Mouse (Mus musculus): ENCODE results near the gene Erich3.
"Not testable (repeated sequence)": the region's sequence is repeated elsewhere in the genome, so short reads cannot be mapped to it uniquely, and the experiment has no call there.

The Erich3 gene
- long read RNA-seq, experiment 1, partial matches to known transcripts: 0 of 2 reads
- long read RNA-seq, experiment 1, other reads (novel, unspliced or antisense): 0 of 2 reads
- long read RNA-seq, experiment 2: 0 reads

DNA sequence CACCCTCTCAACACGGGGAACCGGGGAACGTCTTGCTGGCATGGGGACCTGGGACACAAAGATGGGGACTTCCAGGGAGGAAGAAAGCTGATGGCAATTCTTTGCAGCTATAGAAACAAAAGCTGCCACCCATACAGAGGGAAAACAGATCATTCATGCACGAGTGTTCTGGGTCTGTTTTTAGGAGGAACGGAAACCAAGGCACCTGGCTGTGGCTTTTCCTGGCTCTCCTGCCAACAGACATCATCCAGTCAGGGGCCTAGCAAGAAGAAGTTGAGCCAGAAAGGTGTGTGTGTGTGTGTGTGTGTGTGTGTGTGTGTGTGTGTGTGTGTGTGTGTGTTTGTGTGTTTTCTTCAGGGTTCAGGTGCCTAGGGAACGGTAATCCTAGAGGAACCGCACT lies at the start of gene Erich3:
Gene Erich3 (plus strand): TSS at position 315 of the 400 bp plus-strand sequence.
- intact Hi-C loops (cut with DNase I): no loop called here

DNA sequence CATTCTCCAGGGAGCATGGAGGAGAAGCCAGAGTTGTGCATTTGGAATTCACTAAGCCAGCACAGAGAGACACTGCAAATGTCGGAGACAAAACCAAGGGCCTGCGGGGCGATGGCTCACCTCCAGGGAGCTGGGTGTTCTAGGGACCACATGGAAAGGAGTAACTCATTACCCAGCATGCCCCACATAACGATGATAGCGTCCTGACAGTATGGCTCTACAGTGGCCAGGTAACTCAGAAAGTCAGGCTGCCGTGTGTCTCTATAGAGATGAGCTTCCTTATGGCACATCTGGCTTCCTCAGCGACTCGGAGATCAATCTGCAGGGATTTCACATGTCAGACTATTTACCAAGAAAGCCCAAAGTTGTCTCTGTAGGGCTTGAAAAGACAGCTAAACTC lies 48.9 kb upstream of the Erich3 start:
- intact Hi-C loops (cut with DNase I): no loop called here

DNA sequence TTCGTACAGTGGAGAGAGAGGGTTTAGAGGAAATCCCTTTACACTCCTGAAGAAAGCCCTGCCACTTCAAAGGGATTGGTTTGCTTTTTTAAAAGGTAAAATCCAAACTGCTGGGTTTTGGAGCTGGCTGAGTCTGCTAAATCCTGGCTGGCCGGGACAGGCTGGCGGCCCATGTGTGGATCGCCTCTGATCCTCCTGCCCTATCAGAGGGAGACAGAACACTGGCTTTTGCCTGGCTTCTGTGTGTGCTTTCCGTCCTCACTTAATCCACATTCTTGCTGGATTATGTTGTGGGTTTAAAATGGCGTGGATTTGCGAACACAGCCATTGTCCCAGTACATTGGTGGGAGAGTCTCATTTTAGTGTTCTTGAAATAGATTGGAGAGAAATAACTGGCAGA lies 48.4 kb upstream of the Erich3 start:
- intact Hi-C loops (cut with DNase I): no loop called here

DNA sequence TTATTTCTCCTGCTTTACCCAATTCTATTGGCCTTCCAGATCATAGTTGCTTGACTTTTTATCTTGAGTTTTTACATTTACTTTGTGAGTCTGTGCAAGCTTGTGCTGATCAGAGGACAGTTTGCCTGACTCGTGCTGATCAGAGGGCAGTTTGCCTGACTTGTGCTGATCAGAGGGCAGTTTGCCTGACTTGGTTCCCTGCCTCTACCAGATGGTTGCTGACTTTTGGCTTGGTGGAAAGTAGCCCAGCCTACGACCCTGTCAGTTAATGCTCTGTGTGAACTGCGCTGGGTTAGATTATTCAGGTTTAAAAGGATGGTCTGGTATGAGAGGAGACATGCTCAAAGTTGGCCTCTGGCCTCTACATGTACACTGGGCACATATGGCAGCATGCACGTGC lies 47.6 kb upstream of the Erich3 start:
- intact Hi-C loops (cut with DNase I): no loop called here

DNA sequence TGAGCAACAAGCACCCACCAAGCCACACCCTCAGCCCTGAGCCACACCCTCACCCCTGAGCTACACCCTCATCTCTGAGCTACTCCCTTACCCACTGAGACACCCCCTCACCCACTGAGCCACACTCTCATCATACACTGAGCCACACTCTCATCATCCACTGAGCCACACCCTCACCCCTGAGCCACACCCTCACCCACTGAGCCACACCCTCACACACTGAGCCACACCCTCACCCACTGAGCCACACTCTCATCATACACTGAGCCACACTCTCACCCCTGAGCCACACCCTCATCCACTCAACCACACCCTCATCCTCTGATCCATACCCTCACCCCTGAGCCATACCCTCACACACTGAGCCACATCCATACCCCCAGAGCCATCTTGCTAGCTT lies 35.4 kb upstream of the Erich3 start:
- intact Hi-C loops (cut with DNase I): no loop called here

DNA sequence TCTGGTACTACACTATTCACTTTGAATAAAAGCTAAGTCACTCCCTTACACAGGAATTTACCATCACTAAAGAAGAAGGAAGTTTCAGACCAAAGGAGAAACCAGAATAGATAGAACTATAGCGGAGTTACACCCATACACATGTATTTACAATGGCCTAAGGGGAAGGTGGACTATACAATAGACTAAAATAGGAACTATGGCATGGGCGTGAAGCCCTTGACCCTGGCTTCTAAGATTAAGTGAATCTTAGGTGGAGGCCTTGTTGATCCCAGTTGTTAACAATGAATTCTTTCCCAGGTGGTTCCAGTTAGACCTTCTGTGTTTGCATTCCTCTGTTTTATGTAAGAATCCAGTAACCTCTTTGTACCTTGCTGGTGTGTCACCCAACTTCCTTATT lies 32.4 kb upstream of the Erich3 start:
- intact Hi-C loops (cut with DNase I): not testable (repeated sequence)

DNA sequence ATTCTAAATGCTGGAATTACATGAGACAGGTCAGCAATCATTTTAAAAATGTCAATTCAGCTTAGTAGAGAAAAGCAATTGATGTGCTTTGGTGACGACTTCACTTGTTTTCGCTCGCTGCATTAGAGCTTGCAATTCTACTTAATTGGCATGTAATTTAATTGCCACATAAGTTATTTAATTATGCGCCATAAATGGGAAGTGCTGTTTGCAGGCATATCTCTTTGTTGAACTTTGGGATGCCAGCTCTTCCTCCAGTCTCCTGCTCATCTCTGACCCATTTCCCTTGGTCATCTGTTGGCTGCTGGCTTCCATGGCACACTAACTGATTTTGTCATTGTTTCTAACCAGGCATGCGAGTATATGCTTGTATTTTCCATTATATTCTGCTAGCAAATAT lies 30.6 kb upstream of the Erich3 start:
- intact Hi-C loops (cut with DNase I): no loop called here

DNA sequence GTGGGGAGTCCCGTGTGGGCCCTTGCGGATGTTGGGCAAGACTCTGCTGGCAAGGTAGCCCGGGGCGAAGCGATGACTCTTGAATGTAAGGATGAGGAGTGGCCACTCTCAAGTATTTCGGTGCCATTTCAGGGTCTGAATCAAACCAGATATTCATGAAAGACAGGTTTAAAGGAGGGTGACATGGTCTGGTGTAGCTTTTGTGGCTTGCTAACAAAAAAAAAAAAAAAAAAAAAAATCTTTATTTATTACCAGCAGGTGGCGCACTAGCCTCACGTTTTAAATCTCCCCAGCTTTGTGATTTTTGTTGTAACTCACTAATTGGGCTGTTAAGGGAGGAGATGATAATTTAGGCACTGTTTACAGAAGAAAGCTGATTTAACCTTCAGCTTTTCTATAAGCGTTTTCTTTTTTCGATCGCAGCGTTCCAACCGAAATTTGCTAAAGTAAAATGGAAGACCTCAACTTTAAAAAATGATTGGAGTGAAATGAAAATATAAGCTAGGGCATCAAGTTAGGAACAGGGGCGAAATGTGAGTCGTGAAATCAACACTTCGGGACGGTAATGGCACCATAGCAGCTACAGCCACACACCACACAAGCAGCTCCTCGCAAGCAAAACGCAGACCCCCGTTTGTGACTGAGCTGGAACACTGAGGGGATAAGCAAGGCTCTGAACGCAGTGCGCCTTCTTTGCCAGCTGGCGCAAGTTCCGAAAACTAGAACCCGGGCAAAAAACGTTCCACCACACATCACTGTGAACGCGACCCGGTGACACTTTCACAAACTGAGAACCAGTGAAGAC lies 16.8 kb upstream of the Erich3 start:
- intact Hi-C loops (cut with DNase I): loop anchor here (10.0 kb wide), 1 partner anchor 1998 kb away; no protein-coding TSS in a partner anchor

DNA sequence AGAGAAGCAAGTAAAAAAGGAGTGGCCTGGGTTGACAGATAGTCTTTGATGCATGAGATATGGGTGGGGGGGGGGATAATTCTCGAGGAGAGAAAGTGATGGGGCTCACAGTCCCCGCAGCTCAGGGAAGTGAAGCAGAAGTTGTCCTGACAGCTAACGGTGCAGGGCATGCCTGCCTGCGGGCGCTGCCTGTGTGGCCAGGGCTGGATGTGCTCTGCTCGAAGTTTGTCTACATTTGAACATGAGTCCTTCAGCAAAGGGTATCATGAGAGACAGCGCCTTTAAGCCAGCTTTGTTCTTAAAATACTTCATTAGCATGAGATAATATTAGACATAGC lies 16.2 kb upstream of the Erich3 start:
- intact Hi-C loops (cut with DNase I): loop anchor here (10.0 kb wide), 1 partner anchor 1997 kb away; no protein-coding TSS in a partner anchor

DNA sequence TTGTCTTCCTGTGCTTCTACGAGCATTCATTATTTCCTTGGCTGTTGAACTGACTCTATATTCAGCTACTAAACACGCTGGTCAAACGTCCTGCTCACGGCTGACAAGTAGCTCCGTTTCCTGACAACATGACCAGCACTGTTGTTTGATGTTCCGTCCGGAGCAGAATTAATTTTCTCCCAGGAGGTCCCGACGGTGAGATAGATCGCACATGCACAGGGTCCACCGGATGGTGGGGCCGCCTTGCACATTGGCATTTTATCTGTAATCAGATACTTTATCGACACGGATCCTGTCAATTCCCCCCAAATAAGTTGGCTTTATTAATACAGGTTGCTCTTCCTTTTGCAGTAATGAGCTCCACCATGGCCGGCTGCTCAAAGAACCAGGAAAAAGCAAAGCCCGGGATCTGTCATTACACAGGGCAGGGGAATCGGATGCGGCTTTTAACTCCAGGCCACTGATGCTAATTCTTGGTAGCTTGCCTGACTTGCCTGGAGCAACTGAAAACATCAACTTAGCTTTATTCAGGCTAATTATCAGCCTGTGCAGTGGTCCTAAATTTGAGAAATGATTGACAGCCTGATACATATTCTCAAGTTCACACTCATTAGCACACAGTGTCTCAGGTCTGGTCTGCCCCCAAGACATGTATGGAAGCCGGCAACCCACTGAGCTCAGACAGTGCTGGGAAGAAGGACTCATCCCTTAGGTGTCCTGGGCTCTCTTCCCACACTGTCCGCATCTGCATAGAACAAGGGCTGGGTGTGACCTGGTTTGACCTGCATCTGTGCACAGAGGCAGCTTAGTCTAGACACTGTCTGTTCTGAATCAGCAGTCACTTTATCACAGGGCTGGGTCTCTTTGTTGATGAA lies 14.0 kb upstream of the Erich3 start:
- intact Hi-C loops (cut with DNase I): loop anchor here (10.0 kb wide), 2 partner anchors 135 to 1995 kb away; no protein-coding TSS in a partner anchor

DNA sequence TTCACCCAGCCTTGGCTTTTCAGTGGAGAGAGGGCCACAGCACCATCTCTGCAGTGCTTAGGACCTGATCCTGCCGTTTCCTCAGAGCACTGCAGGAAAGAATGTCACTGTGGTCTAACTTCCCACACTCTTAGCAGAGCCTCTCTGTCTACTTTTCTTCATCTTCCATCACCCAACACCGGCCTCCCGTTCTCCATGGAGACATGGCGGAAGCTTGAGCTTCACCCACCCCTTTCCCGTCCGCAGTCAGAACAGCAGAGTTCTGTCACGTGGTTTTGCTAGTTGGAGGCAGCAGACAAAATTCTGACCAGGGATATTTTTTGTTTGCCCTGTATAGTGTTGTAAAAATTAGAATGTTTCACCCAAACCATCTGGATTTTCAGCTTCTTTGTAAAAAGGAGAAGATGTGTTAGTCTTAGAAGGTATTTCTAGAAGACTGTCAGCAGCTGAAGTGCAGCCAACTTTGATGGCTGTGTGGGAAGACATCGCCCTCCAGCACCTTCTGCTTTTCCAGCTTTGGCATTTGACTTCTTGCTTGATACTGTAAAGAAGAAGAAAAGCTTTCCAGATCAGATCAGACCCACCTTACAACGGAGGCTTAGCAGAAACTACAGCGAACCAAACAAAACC lies 12.4 kb upstream of the Erich3 start:
- intact Hi-C loops (cut with DNase I): loop anchor here (10.0 kb wide), 1 partner anchor 133 kb away; no protein-coding TSS in a partner anchor

DNA sequence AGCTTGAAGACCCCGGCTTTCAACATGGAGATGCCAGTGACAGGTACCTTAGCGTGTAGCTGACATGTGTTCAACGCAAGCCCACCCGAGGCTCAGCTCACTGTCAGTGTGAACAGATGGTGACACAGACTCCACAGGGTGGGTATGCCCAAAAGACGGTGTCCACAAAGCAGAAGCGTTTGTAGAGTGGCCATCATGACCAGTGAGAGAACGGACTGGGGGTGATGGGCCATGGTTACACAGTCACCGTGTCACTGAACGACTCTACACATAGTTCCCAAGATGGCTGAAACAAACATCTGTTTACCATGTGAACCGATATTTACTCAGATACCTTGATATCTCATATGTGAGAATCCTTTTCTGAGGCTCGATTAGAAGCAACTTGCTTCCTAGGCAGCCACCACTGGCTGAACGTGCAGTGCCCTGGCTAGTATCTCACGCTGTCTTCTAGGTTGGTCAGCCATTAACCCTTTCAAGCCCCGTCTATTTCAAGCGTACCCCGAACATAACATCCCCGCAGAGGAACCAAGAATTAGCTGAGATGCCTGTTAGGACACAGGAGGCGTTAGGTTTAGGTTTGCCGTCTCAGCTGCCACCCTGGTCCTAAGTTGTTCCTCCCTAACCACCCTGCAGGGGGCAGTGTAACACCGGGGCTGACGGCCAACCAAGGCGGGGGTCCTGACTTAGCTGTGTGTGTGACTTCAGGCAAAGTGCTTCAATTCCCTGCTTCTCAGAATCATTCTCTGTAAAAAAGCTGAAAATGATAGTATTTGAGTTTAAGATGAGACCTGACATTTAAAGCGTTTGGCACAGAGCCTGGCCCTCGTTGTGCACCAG lies 10.9 kb upstream of the Erich3 start:
- intact Hi-C loops (cut with DNase I): loop anchor here (10.0 kb wide), 1 partner anchor 132 kb away; no protein-coding TSS in a partner anchor

DNA sequence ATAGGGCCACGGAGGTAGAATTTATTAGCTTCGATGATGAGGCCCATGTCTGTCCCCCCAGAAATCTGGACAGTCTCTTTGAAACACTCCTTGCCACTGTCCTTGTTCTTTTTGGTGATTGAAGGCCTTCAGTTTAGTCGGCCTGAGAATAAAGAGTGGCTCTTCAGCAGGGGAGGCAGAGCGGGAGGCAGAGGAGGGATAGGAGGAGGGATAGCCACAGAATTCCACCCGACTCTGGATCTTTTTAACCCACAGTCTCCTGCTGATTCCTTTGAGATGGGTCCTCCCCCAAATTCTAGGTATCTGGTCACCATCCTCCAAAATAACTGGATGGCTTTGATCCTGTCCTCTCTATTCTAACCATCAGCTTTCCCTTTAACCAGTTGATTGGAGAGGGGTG lies 10.2 kb upstream of the Erich3 start:
- intact Hi-C loops (cut with DNase I): loop anchor here (10.0 kb wide), 1 partner anchor 131 kb away; no protein-coding TSS in a partner anchor

DNA sequence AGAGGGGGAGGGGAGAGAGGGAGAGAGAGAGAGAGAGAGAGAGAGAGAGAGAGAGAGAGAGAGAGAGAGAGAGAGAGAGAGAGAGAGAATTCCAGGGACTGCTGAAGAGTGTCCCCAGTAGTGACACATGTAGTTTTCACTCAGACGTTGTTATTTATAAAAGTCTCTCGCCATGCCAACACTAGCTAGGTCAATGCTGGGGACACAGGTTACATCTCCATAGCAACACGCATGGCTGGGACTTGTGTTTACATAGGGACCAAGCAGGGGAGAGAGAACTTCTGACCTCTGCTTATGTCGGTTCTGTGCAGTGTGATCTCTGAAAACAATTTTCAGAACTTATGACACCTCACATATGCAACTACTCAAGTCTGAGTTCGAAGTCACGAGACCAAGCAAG lies 9.4 kb upstream of the Erich3 start:
- intact Hi-C loops (cut with DNase I): loop anchor here (10.0 kb wide), 1 partner anchor 131 kb away; no protein-coding TSS in a partner anchor

DNA sequence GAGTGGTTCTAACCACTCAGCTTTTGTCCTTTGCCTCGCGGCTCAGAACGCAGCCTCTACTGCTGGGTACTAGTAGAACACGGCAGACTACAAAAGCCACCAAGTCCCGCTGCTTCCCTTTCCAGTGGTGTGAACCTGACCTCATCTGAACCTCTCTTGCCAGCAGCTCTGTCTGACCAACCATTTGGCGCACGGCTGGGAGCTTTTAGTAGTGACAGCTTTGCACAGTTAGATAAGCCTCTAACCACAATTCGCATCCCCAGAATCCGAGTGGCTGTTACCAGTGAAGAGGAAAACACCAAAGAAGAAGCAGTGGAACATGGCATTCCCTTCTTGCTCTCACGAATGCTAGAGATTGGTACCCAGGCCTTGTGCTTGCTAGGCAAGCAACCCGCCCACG lies 8.8 kb upstream of the Erich3 start:
- intact Hi-C loops (cut with DNase I): loop anchor here (10.0 kb wide), 1 partner anchor 130 kb away; no protein-coding TSS in a partner anchor

DNA sequence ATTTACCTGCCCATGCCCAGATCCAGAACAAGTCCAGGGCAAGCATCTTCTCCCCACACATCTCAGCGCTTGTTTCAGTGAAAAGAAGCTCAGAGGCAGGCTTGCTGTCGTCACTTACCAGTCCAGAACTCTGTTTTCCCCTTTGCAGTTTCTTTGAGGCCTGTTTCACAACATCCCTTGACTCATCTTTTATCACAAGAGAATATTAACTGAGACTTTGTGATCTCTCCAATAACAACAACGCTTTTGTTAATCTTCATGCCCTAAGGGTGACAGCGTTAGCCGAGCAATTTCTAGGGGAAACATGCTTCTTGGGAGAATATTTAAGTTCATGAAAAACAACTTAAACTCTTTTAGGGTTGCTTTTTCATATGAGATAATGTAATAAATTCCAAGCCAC lies 7.9 kb upstream of the Erich3 start:
- intact Hi-C loops (cut with DNase I): loop anchor here (10.0 kb wide), 1 partner anchor 129 kb away; no protein-coding TSS in a partner anchor

DNA sequence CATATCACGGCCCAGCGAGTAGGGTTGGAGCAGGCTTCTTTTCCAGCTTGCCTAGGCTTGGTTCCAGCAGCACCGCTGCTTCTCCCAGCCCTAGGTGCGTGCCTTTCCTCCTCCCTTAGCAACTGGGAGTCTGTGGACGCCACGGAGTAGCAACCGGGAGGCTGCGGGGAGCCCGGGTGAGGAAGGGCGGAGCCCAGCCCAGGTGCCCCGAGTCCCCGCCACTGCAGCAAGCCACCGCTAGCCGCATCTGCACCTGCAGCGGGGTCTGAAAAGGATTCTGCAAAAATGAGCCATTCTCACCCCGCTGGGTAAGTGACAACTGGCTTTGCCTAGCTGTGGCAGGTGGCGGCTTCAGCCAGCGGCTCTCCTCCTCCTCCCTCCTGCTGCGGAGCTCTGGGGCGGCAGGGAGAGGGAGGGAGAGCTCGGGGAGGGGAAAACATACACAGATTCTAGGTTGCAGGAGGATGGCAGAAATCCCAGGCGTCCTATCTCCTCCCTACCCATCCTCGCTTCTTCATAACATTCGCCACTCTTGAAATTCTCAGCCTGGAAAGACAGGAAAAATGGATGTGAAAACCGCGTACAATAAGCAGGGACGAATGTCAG lies 420 bp downstream of the Erich3 start:
- intact Hi-C loops (cut with DNase I): no loop called here

DNA sequence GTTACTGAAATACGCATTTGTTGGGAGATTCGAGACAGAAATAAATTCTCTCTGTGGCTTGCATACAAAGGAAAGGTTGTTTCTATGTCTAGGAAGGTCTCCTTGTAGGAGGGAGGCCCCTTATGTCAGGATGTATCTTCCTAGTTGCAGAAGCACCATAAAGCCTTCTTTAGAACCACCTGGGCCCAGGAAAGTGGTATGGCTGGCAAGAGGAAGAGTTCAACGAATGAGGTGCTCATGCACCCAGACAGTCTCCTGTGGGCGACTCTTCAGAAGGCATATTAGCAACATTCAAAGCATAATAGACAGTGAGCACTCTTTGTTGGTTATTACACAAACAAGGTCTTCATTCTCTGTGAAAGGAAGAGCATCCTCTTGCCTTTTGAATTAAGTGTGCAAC lies 977 bp downstream of the Erich3 start:
- intact Hi-C loops (cut with DNase I): no loop called here

DNA sequence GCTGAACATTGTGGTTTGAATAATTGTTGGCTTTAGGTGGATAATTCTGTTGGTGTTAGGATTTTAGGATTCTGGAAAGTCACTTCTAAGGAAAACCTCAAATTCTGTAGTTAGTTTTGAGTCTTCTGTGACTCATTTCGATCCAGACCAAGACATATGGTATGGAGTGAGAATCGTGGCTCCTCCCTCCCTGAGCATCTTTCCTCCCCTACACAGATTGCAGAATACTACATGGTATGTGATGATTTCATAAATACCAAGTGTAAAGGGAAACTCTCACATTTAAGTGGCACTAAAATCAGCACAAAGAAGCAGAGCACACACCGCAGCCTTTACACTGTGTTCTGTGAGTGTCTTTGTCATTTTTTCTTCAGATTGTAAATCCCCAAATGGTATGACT lies 4.8 kb downstream of the Erich3 start:
- intact Hi-C loops (cut with DNase I): no loop called here

DNA sequence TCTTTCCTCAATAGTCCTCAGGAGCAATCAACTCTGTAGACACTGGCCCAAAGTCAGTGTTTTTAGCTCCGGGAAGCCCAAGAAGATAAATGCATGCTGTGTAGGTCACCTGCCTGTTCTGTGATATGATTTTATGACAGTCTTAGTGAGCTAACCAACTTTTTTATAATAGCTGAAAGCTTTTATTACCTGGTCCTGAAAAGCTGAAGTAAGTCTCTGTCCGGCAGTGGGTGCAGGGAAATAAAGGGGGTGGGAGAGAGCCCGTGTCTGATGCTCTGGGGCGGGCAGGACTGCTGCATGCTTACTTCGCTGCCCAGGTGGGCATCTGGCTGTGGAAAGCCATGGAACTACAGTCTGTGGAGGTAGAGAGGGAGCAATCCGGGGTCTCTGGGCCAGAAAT lies 6.9 kb downstream of the Erich3 start:
- intact Hi-C loops (cut with DNase I): no loop called here

All from adrenal gland (tissue).